Mouse (Mus musculus) liver, adult 2 months (tissue): ENCODE measurements around the gene Trmt1l. TPM values are rescaled to one million over a fixed set of nuclear protein-coding genes. Genes with fewer than 3 reads are reported as not detected.

ENCODE experiments used
- DNase-seq: peaks from one replicate; pipeline ENCODE4 v3.0.0-alpha.2; 2011; ENCODE audit warnings: low read depth, low spot score; ENCODE audit errors: extremely low read depth
- H3K27ac ChIP-seq: fragments of 200-500 bp; replicated peaks from 2 replicates; pipeline ENCODE4 v1.5.1; 2012; ENCODE audit warnings: low read depth, mild to moderate bottlenecking, control low read depth, inconsistent platforms, low read length; ENCODE audit not compliant: insufficient read depth
- H3K27me3 ChIP-seq: fragments of 200-500 bp; 2 replicates; pipeline ENCODE4 v1.6.1; 2012; ENCODE audit warnings: mild to moderate bottlenecking, moderate library complexity, low read length, inconsistent platforms; ENCODE audit not compliant: control insufficient read depth, insufficient read depth
- H3K36me3 ChIP-seq: fragments of 200-500 bp; 2 replicates; pipeline ENCODE4 v1.6.1; 2012; ENCODE audit warnings: low read length, inconsistent platforms; ENCODE audit not compliant: control insufficient read depth, insufficient read depth
- H3K4me1 ChIP-seq: fragments of 200-500 bp; 2 replicates; pipeline ENCODE4 v1.6.1; 2011; ENCODE audit warnings: low read length; ENCODE audit not compliant: control insufficient read depth, insufficient read depth
- H3K4me3 ChIP-seq: fragments of 200-500 bp; 2 replicates; pipeline ENCODE4 v1.5.1; 2011; ENCODE audit warnings: low read depth, mild to moderate bottlenecking, control low read depth, low read length, moderate library complexity; ENCODE audit not compliant: insufficient read depth
- H3K79me2 ChIP-seq: fragments of 200-500 bp; 2 replicates; pipeline ENCODE4 v1.6.1; 2012; ENCODE audit warnings: inconsistent platforms, mild to moderate bottlenecking, low read length, moderate library complexity; ENCODE audit not compliant: control insufficient read depth, insufficient read depth
- H3K9ac ChIP-seq: fragments of 200-500 bp; 2 replicates; pipeline ENCODE4 v1.6.1; 2012; ENCODE audit warnings: low read depth, mild to moderate bottlenecking, control low read depth, inconsistent platforms, low read length
- CTCF ChIP-seq: fragments of 200-500 bp; IDR thresholded peaks from 2 replicates; pipeline ENCODE4 v1.5.1; 2011; ENCODE audit warnings: low read depth, low read length, control low read depth
- POLR2A ChIP-seq: fragments of 200-500 bp; IDR thresholded peaks from 2 replicates; pipeline ENCODE4 v1.6.1; 2011; ENCODE audit warnings: low read length, control low read depth; ENCODE audit not compliant: insufficient read depth; ENCODE audit errors: extremely low read depth
- WGBS: fragments of 180-500 bp; shearing (Covaris S2); methylation state at CpG from one replicate; pipeline ENCODE4 v1.1.7; 2018; 5-methylcytosine and 5-hydroxymethylcytosine counted together
- polyA plus RNA-seq: library from polyadenylated mRNA; depleted of rRNA; stranded (reverse); fragments of >200 nt; gene quantifications from 2 replicates; pipeline ENCODE4 v1.2.3, GENCODE M21; 2012
- total RNA-seq: library from RNA; depleted of rRNA; stranded (reverse); fragments of >200 nt; gene quantifications from 2 replicates; pipeline ENCODE4 v1.2.3, GENCODE M21; 2014

Gene Trmt1l
- total and polyA plus RNA-seq, 2 experiments: 9.6 to 15.9 TPM

- Histone ChIP-seq H3K4me3 (no peak overlapping the region), H3K36me3 (peaks cover 3% of the 10 kb centered on the region; the same call in 1 of the 2 replicates), H3K79me2 (peaks cover 25% of the 10 kb centered on the region; the same call in 1 of the 2 replicates), H3K9ac (no peak overlapping the region), H3K27ac (no peak overlapping the region), H3K4me1 (peaks cover 6% of the 10 kb centered on the region; the same call in 1 of the 2 replicates), H3K27me3 (no peaks in the 10 kb centered on the region)
- 40% methylated on average over 1 of the region's 1 CpGs for WGBS
- TF ChIP-seq CTCF (no peak), POLR2A (no peak)
- DNase-seq: no peak
Measured at GRCm38 (mm10) chr1:151482497-151482896, 54.2 kb downstream of the Trmt1l start.

DNA sequence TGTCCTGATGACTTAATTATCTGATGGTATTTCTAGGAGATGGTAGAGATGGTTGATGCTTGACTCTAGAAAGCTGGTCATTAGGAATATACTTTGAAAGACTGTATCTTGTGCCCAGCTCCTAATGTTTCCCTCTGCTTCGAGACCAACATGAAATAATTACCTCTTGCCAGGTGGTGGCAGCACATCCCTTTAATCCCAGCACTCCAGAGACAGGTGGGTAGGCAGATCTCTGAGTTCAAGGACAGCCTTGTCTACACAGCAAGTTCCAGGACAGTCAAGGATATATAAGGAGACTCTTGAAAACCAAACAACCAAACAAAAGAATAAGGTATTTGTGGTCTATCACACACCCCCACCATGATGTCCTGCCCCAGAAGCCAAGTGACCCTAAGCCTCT is 55.2 kb downstream of the Trmt1l start:
- peak; percentile 44; the same call in 1 of the 2 replicates for TF ChIP-seq CTCF
- no peak for TF ChIP-seq POLR2A
- no peak overlapping the region for H3K4me3 ChIP-seq
- peaks cover 6% of the 10 kb centered on the region; the same call in 1 of the 2 replicates for H3K4me1 ChIP-seq
- peaks cover 1% of the 10 kb centered on the region; the same call in 1 of the 2 replicates for H3K36me3 ChIP-seq
- no peaks in the 10 kb centered on the region for H3K27me3 ChIP-seq
- H3K79me2 ChIP-seq: peaks cover 29% of the 10 kb centered on the region; the same call in 1 of the 2 replicates
- no peak overlapping the region for H3K9ac ChIP-seq
- 9% methylated on average over 1 of the region's 1 CpGs for WGBS
- H3K27ac ChIP-seq: no peak overlapping the region
- no peak for DNase-seq

GRCm38 (mm10) chr1:151484754-151485153 is 56.4 kb downstream of the Trmt1l start:
- no peak for DNase-seq
- Histone ChIP-seq H3K9ac (no peak overlapping the region), H3K79me2 (peaks cover 32% of the 10 kb centered on the region; the same call in 1 of the 2 replicates), H3K27me3 (no peaks in the 10 kb centered on the region), H3K36me3 (peaks cover 1% of the 10 kb centered on the region; the same call in 1 of the 2 replicates), H3K4me3 (no peak overlapping the region), H3K27ac (no peak overlapping the region), H3K4me1 (peaks cover 6% of the 10 kb centered on the region; the same call in 1 of the 2 replicates)
- TF ChIP-seq POLR2A (no peak), CTCF (no peak)
- WGBS: 94% methylated on average over 5 of the region's 5 CpGs

DNA sequence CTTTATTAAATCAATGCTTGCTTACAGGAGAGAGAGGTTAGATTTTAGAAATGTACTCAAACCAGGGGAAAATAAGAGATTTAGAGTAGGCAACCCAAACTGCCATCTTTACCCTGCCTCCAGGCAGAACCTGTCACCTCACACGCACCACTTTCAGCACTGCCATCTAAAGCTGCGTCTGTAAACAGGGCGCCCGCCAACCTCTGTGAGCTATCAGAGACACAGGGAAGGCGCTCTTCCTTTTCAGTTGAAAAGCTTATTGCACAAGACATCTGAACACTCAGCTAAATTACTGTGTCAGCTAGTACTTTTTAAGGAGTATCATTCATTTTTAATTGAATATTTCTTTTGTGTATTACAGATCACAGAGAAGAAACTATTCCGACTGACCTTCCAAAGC is 61.5 kb downstream of the Trmt1l start:
- TF ChIP-seq CTCF (no peak), POLR2A (no peak)
- DNase-seq: peak; percentile 55
- H3K27me3 ChIP-seq: no peaks in the 10 kb centered on the region
- no peak overlapping the region for H3K9ac ChIP-seq
- H3K4me1 ChIP-seq: peaks cover 5% of the 10 kb centered on the region; the same call in 1 of the 2 replicates
- H3K27ac ChIP-seq: no peak overlapping the region
- H3K36me3 ChIP-seq: no peaks in the 10 kb centered on the region
- 16% methylated on average over 6 of the region's 6 CpGs for whole genome bisulfite sequencing
- peaks cover 37% of the 10 kb centered on the region for H3K79me2 ChIP-seq
- no peak overlapping the region for H3K4me3 ChIP-seq

GRCm38 (mm10) chr1:151492419-151492818 is 64.1 kb downstream of the Trmt1l start:
- TF ChIP-seq POLR2A (no peak), CTCF (no peak)
- H3K27me3 ChIP-seq: no peaks in the 10 kb centered on the region
- H3K4me1 ChIP-seq: peaks cover 11% of the 10 kb centered on the region; the same call in 1 of the 2 replicates
- H3K9ac ChIP-seq: no peak overlapping the region
- no peak overlapping the region for H3K27ac ChIP-seq
- H3K36me3 ChIP-seq: no peaks in the 10 kb centered on the region
- DNase-seq: no peak
- H3K79me2 ChIP-seq: peaks cover 40% of the 10 kb centered on the region
- H3K4me3 ChIP-seq: no peak overlapping the region
- WGBS: 11% methylated on average over 1 of the region's 1 CpGs

DNA sequence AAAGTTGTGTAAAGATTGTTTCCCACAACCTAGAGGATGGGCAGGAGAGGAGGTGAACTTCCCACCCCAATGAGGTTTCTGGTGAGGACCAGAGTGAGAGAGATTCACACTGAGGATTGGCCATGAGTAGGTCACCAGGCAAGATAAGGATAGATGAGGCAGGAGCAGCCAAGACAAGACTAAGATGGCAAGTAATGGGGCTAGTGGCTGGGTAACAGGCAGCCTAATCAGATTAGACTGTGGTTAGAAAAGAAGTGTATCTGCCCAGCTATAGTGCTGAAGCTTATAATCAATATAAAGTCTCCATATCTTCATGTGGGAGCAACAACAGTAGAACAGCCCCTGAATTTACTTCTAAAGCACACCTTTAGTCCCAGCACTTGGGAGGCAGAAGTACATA is 65.5 kb downstream of the Trmt1l start:
- DNase-seq: no peak
- no peak for TF ChIP-seq POLR2A
- TF ChIP-seq CTCF: no peak
- H3K4me1 ChIP-seq: peaks cover 18% of the 10 kb centered on the region

More for the DNA sequence above, 65.5 kb downstream of the Trmt1l start:
- Histone ChIP-seq H3K27me3 (no peaks in the 10 kb centered on the region), H3K36me3 (no peaks in the 10 kb centered on the region), H3K4me3 (no peak overlapping the region), H3K9ac (no peak overlapping the region), H3K27ac (no peak overlapping the region), H3K79me2 (peaks cover 38% of the 10 kb centered on the region)
